Mouse (Mus musculus): ENCODE measurements around the gene Ndufaf5. TPM values are rescaled to one million over a fixed set of nuclear protein-coding genes. Genes with fewer than 3 reads are reported as not detected.

Ndufaf5 gene
- total RNA-seq, 2 experiments from 2014 or later, result 32.6 to 41.2 TPM

Other genes with a start within 250 kb of the Ndufaf5 start
- gene Tasp1, start 103.8 kb upstream of the Ndufaf5 start, total RNA-seq (2021), result 1 to 10 TPM; 6.5 to 7.0 TPM
- not detected for gene Gm17374, start 18.6 kb upstream of the Ndufaf5 start, total RNA-seq (2021)
- gene Esf1, start 85 bp upstream of the Ndufaf5 start, total RNA-seq (2021), result 10 to 100 TPM; 11.7 to 11.8 TPM
- not detected for gene Sel1l2, start 219.1 kb downstream of the Ndufaf5 start, total RNA-seq (2021)
- 1 to 10 TPM; 7.8 to 8.6 TPM for gene Macrod2, start 224.7 kb downstream of the Ndufaf5 start, total RNA-seq (2021)